Mouse (Mus musculus) retina, adult 2 months (tissue): ENCODE data around the gene Slc22a1.

Source experiments
- DNase-seq: peaks from one replicate; pipeline ENCODE4 v3.0.0-alpha.2; 2012; ENCODE audit warnings: low read depth, low spot score

Gene Slc22a1

GRCm38 (mm10) chr17:12675646-12676045, at the start of gene Slc22a1:
TSS of gene Slc22a1 (minus strand) at chr17:12675829.
- DNase-seq, result no peak

- no peak for DNase-seq
Measured at GRCm38 (mm10) chr17:12724767-12725744, 49.4 kb upstream of the Slc22a1 start.

GRCm38 (mm10) chr17:12723986-12724766, 48.5 kb upstream of the Slc22a1 start:
- no peak for DNase-seq

GRCm38 (mm10) chr17:12722622-12723021, 47.0 kb upstream of the Slc22a1 start:
- no peak for DNase-seq

- DNase-seq, result no peak
Measured at GRCm38 (mm10) chr17:12721118-12721886, 45.7 kb upstream of the Slc22a1 start.

- DNase-seq, result no peak
Measured at GRCm38 (mm10) chr17:12718251-12718650, 42.6 kb upstream of the Slc22a1 start.

GRCm38 (mm10) chr17:12717445-12717844, 41.8 kb upstream of the Slc22a1 start:
- DNase-seq, result no peak

GRCm38 (mm10) chr17:12715032-12715431, 39.4 kb upstream of the Slc22a1 start:
- DNase-seq, result no peak

GRCm38 (mm10) chr17:12714080-12714561, 38.5 kb upstream of the Slc22a1 start:
- DNase-seq, result no peak

- DNase-seq, result no peak
Measured at GRCm38 (mm10) chr17:12712993-12713392, 37.4 kb upstream of the Slc22a1 start.

GRCm38 (mm10) chr17:12712191-12712590, 36.6 kb upstream of the Slc22a1 start:
- no peak for DNase-seq

GRCm38 (mm10) chr17:12710976-12711375, 35.3 kb upstream of the Slc22a1 start:
- DNase-seq, result no peak

GRCm38 (mm10) chr17:12710050-12710780, 34.6 kb upstream of the Slc22a1 start:
- DNase-seq, result no peak

- DNase-seq, result no peak
Measured at GRCm38 (mm10) chr17:12708398-12708797, 32.8 kb upstream of the Slc22a1 start.

- DNase-seq, result no peak
Measured at GRCm38 (mm10) chr17:12706590-12707049, 31.0 kb upstream of the Slc22a1 start.

- DNase-seq, result no peak
Measured at GRCm38 (mm10) chr17:12702901-12703300, 27.3 kb upstream of the Slc22a1 start.

GRCm38 (mm10) chr17:12700373-12700772, 24.7 kb upstream of the Slc22a1 start:
- DNase-seq, result no peak

GRCm38 (mm10) chr17:12691899-12692298, 16.3 kb upstream of the Slc22a1 start:
- DNase-seq, result no peak

- DNase-seq, result no peak
Measured at GRCm38 (mm10) chr17:12689537-12689936, 13.9 kb upstream of the Slc22a1 start.

GRCm38 (mm10) chr17:12688427-12689110, 12.9 kb upstream of the Slc22a1 start:
- DNase-seq, result no peak
